Mouse (Mus musculus): ENCODE results near the gene Zfp775. TPM values are rescaled to one million over a fixed set of nuclear protein-coding genes. Genes with fewer than 3 reads are reported as not detected.

The Zfp775 gene
- polyA plus RNA-seq, 1 experiment from 2014 or later: 14.6 TPM

DNA sequence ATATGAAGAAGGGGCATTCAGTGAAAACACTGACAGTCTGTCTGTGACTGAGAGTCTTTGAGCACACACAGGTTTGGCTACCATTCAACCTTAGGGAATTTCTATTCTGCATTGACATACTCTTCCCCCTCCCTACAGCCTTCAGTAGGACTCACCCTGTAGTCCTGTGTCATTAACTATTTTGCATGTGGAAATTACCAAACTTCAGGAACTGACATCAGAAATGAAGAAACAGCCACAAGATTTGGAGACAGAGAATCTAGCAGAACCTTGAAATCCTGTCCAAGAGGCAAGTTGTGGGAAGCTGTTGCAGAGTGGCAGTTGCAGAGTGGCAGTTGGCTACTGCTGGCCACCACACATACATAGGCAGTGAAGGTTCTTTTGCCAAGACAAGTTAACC lies 66.2 kb downstream of the Zfp775 start:
- Histone ChIP-seq H3K4me3 (no peak overlapping the region), H3K9me3 (replicated peaks) (no peaks in the 10 kb centered on the region), H3K36me3 (no peaks in the 10 kb centered on the region), H3K27me3 (no peaks in the 10 kb centered on the region), H3K4me2 (replicated peaks) (no peak overlapping the region), H3K27ac (no peak overlapping the region), H3K9ac (no peak overlapping the region), H3K4me1 (no peaks in the 10 kb centered on the region)
- no peak for ATAC-seq (ENCODE audit: low FRiP score)

DNA sequence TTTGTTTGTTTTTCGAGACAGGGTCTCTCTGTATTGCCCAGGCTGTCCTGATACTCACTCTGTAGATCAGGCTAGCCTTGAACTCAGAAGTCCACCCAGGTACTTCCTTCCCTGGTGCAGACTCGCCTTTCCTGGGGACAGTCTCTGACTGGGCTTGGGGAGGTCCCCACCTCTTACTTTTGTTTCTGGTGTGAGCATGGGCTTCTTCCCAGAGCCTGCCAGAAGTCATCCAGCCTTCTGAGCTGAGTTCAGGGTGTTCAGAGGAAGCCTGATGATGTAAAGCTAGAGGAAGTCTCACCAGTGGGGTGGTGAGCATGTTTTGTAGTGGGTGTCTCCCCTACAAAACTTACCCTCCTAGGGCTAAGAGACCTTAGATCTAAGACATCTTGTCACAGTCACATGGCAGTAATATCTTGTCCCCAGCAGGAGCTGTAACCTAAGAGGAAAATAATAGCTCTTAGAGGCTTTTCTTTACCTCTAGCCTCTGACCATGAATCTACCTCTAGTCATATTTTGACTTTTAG lies 67.6 kb downstream of the Zfp775 start:
- no peak overlapping the region for H3K27ac ChIP-seq
- no peak overlapping the region for H3K9ac ChIP-seq
- 75% methylated on average over 2 of the region's 2 CpGs for WGBS
- no peaks in the 10 kb centered on the region for H3K36me3 ChIP-seq
- H3K4me2 ChIP-seq (replicated peaks): no peak overlapping the region
- no peak for ATAC-seq (ENCODE audit: low FRiP score)
- no peaks in the 10 kb centered on the region for H3K4me1 ChIP-seq
- H3K27me3 ChIP-seq: no peaks in the 10 kb centered on the region
- no peak overlapping the region for H3K4me3 ChIP-seq
- H3K9me3 ChIP-seq (replicated peaks): no peaks in the 10 kb centered on the region

Other genes starting within 250 kb of the Zfp775 start
- gene Krba1, start 206.5 kb upstream of the Zfp775 start, polyA plus RNA-seq (2016; fragmentation: Nextera tagmentation; extraction: Ambion mirVana): 29.9 and 32.4 TPM in 2 replicates
- gene Zfp467, start 156.2 kb upstream of the Zfp775 start, polyA plus RNA-seq (2016; fragmentation: Nextera tagmentation; extraction: Ambion mirVana): 21.2 and 22.2 TPM in 2 replicates
- gene Sspo, start 153.8 kb upstream of the Zfp775 start, polyA plus RNA-seq (2016; fragmentation: Nextera tagmentation; extraction: Ambion mirVana): 0.34 and 0.40 TPM in 2 replicates
- 74.7 and 75.0 TPM in 2 replicates for gene Atp6v0e2, start 64.4 kb upstream of the Zfp775 start, polyA plus RNA-seq (2016; fragmentation: Nextera tagmentation; extraction: Ambion mirVana)
- 19.7 and 22.5 TPM in 2 replicates for gene Lrrc61, start 47.3 kb upstream of the Zfp775 start, polyA plus RNA-seq (2016; fragmentation: Nextera tagmentation; extraction: Ambion mirVana)
- gene Rarres2, start 29.3 kb upstream of the Zfp775 start, polyA plus RNA-seq (2016; fragmentation: Nextera tagmentation; extraction: Ambion mirVana): 1.8 and 3.3 TPM in 2 replicates
- not detected in 2 replicates for gene Gm45021, start 12.5 kb upstream of the Zfp775 start, polyA plus RNA-seq (2016; fragmentation: Nextera tagmentation; extraction: Ambion mirVana)
- gene Repin1, start 8.2 kb upstream of the Zfp775 start, polyA plus RNA-seq (2016; fragmentation: Nextera tagmentation; extraction: Ambion mirVana): 43.1 and 43.9 TPM in 2 replicates
- not detected in 2 replicates for gene Gm44965, start 8.1 kb upstream of the Zfp775 start, polyA plus RNA-seq (2016; fragmentation: Nextera tagmentation; extraction: Ambion mirVana)
- 2.6 and 3.1 TPM in 2 replicates for gene AI854703, start 24.7 kb downstream of the Zfp775 start, polyA plus RNA-seq (2016; fragmentation: Nextera tagmentation; extraction: Ambion mirVana)
- gene Gimap8, start 45.2 kb downstream of the Zfp775 start, polyA plus RNA-seq (2016; fragmentation: Nextera tagmentation; extraction: Ambion mirVana): 1.0 and 1.1 TPM in 2 replicates
- 3.7 and 4.4 TPM in 2 replicates for gene Gimap9, start 74.1 kb downstream of the Zfp775 start, polyA plus RNA-seq (2016; fragmentation: Nextera tagmentation; extraction: Ambion mirVana)
- gene Gimap4, start 82.5 kb downstream of the Zfp775 start, polyA plus RNA-seq (2016; fragmentation: Nextera tagmentation; extraction: Ambion mirVana): 4.2 and 5.4 TPM in 2 replicates
- gene Gimap6, start 106.2 kb downstream of the Zfp775 start, polyA plus RNA-seq (2016; fragmentation: Nextera tagmentation; extraction: Ambion mirVana): 8.5 and 9.6 TPM in 2 replicates
- gene Gm28053, start 116.5 kb downstream of the Zfp775 start, polyA plus RNA-seq (2016; fragmentation: Nextera tagmentation; extraction: Ambion mirVana): 1.7 TPM in 1 of 2 replicates, not detected in the other
- not detected in 2 replicates for gene Gimap7, start 116.6 kb downstream of the Zfp775 start, polyA plus RNA-seq (2016; fragmentation: Nextera tagmentation; extraction: Ambion mirVana)
- 5.4 and 6.7 TPM in 2 replicates for gene Gimap1, start 137.0 kb downstream of the Zfp775 start, polyA plus RNA-seq (2016; fragmentation: Nextera tagmentation; extraction: Ambion mirVana)
- gene Gimap5, start 144.1 kb downstream of the Zfp775 start, polyA plus RNA-seq (2016; fragmentation: Nextera tagmentation; extraction: Ambion mirVana): 0.97 and 1.6 TPM in 2 replicates
- not detected in 2 replicates for gene Gimap3, start 168.8 kb downstream of the Zfp775 start, polyA plus RNA-seq (2016; fragmentation: Nextera tagmentation; extraction: Ambion mirVana)
- gene Tmem176a, start 238.9 kb downstream of the Zfp775 start, polyA plus RNA-seq (2016; fragmentation: Nextera tagmentation; extraction: Ambion mirVana): 26.5 and 28.5 TPM in 2 replicates
- 114 and 118 TPM in 2 replicates for gene Tmem176b, start 239.4 kb downstream of the Zfp775 start, polyA plus RNA-seq (2016; fragmentation: Nextera tagmentation; extraction: Ambion mirVana)

Data from hindbrain, embryonic 12.5 days (tissue).